Mouse (Mus musculus) CD8-positive naive resting alpha-beta T cell, adult 57 days (primary cell): ENCODE results near the gene Nudt11. TPM values are rescaled to one million over a fixed set of nuclear protein-coding genes. Genes with fewer than 3 reads are reported as not detected.

Source experiments
- total RNA-seq: library from RNA; stranded (reverse); gene quantifications from one replicate; pipeline ENCODE4 v1.2.4, GENCODE M21; 2023

The Nudt11 gene
- not detected for total RNA-seq

GRCm38 (mm10) chrX:6047066-6047935, at the start of gene Nudt11:
TSS of gene Nudt11 (plus strand) at chrX:6047453.

GRCm38 (mm10) chrX:6082954-6083680, 35.9 kb downstream of the Nudt11 start, which contains the start of gene AU022751:
TSS of gene AU022751 (minus strand) at chrX:6083419.

Other genes starting within 250 kb of the Nudt11 start
- gene AU022751, start 36.0 kb downstream of the Nudt11 start, total RNA-seq, result not detected
- not detected for gene Nudt10, start 125.6 kb downstream of the Nudt11 start, total RNA-seq